Mouse (Mus musculus): Measurements from ENCODE around the gene Mpp4. TPM values are rescaled to one million over a fixed set of nuclear protein-coding genes. Genes with fewer than 3 reads are reported as not detected.

Mpp4 gene
- polyA plus RNA-seq, 1 experiment from 2014 or later = 0.61 TPM

DNA sequence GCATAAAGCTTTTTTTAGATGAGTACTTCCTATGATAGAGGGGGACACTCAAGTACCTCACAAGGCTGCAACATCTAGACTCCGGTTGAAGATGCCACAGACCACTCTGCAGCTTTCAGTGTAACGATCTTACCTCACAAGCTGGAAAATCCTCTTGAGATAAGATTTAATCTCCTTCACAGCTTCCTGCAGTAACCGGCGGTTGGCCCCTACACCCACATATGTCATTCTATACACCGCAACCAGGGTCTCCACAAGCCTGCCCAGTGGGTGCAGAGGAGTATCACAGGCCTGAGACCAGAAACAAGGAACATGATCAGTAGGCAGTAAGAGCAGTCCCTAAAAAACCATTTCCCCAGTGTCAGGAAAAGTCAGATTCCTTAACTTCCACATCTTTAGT is 9.8 kb upstream of the Mpp4 start:
- Histone ChIP-seq H3K27ac (ENCODE audit: low read depth, low read length) (no peak overlapping the region), H3K9ac (ENCODE audit: low read length) (no peak overlapping the region), H3K36me3 (ENCODE audit: control insufficient read depth, insufficient read depth, low read length) (no peaks in the 10 kb centered on the region; the same call in 1 of the 2 replicates), H3K4me1 (replicated peaks; ENCODE audit: control insufficient read depth, insufficient read depth, low read length) (no peaks in the 10 kb centered on the region), H3K9me3 (ENCODE audit: control insufficient read depth, low read length) (no peaks in the 10 kb centered on the region), H3K4me2 (ENCODE audit: low read depth, low read length, severe bottlenecking) (no peak overlapping the region), H3K4me3 (ENCODE audit: low read depth, low read length) (no peak overlapping the region), H3K27me3 (ENCODE audit: control insufficient read depth, insufficient read depth, low read length) (no peaks in the 10 kb centered on the region)
- 94% methylated on average over 5 of the region's 5 CpGs for WGBS
- ATAC-seq (replicated peaks; ENCODE audit: low FRiP score) (no peak), DNase-seq (ENCODE audit: low spot score) (no peak)

DNA sequence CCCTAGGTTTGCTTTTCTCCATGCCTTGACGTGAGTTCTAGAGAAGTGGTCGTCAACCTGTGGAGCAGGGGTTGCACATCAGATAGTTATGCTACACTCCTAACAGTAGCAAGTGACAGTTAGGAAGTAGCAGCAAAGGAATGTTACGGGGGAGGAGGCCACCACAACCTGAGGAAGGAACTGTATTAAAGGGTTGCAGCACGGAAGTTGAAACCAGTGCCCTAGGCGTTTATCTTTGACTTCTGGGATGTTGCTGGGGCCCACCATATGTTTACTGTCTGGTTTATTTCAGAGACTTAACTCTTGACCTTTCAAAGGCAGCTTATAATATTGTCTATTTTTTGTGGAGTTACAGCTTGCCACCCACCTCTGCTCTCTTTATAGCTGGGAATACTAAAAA is 8.7 kb upstream of the Mpp4 start:
- Histone ChIP-seq H3K36me3 (ENCODE audit: control insufficient read depth, insufficient read depth, low read length) (no peaks in the 10 kb centered on the region; the same call in 1 of the 2 replicates), H3K4me1 (replicated peaks; ENCODE audit: control insufficient read depth, insufficient read depth, low read length) (no peaks in the 10 kb centered on the region)
- 82% methylated on average over 5 of the region's 5 CpGs for WGBS

DNA sequence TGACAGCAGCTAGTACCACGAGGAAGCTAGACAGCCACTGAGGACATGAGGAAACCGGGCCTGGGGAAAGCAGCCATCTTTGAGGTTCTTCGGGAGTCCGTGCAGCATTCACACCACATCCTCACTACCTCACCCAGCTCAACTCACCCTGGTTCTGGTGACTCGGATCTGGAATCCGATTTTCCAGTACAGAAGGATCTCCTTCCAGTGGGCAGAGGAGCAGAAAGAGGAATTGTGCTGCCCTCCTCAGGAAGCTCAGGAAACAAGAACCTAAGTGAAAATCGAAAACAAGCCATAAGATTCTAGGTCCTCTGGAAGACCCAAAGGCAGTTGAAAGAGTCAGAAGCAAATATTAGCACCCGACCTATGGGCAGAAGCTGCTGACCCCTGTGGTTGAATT is 7.1 kb upstream of the Mpp4 start:
- DNase-seq (ENCODE audit: low spot score) = no peak
- Histone ChIP-seq H3K36me3 (ENCODE audit: control insufficient read depth, insufficient read depth, low read length) (peaks cover 2% of the 10 kb centered on the region; the same call in 1 of the 2 replicates), H3K27me3 (ENCODE audit: control insufficient read depth, insufficient read depth, low read length) (no peaks in the 10 kb centered on the region), H3K9me3 (ENCODE audit: control insufficient read depth, low read length) (no peaks in the 10 kb centered on the region), H3K9ac (ENCODE audit: low read length) (no peak overlapping the region), H3K27ac (ENCODE audit: low read depth, low read length) (no peak overlapping the region), H3K4me1 (replicated peaks; ENCODE audit: control insufficient read depth, insufficient read depth, low read length) (no peaks in the 10 kb centered on the region), H3K4me2 (ENCODE audit: low read depth, low read length, severe bottlenecking) (no peak overlapping the region), H3K4me3 (ENCODE audit: low read depth, low read length) (no peak overlapping the region)
- ATAC-seq (replicated peaks; ENCODE audit: low FRiP score) = no peak
- 74% methylated on average over 8 of the region's 8 CpGs for WGBS

More for the DNA sequence above, 8.7 kb upstream of the Mpp4 start:
- Histone ChIP-seq H3K9ac (ENCODE audit: low read length) (no peak overlapping the region), H3K4me3 (ENCODE audit: low read depth, low read length) (no peak overlapping the region), H3K4me2 (ENCODE audit: low read depth, low read length, severe bottlenecking) (no peak overlapping the region), H3K27me3 (ENCODE audit: control insufficient read depth, insufficient read depth, low read length) (no peaks in the 10 kb centered on the region), H3K27ac (ENCODE audit: low read depth, low read length) (no peak overlapping the region), H3K9me3 (ENCODE audit: control insufficient read depth, low read length) (no peaks in the 10 kb centered on the region)
- ATAC-seq (replicated peaks; ENCODE audit: low FRiP score) = no peak
- no peak for DNase-seq (ENCODE audit: low spot score)

DNA sequence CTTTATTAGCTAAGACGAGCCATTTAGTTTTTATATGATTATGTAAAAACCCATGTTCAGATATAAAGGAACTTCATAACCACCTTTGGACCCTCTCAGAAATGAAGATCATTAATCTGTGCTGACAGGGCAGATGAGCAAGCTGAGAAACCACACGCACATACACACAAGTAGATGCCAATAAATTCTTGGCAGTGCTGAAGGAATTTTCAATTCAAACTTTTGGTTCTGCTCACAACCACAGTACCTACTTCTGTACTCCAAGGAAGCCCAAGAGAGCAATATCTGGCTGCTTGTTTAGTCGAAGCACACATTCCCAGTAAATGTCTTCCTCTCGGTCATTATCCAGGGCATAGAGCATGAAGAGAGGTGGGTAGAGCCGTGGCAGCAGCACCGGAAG is 6.4 kb upstream of the Mpp4 start:
- no peak overlapping the region for H3K27ac ChIP-seq (ENCODE audit: low read depth, low read length)
- H3K9me3 ChIP-seq (ENCODE audit: control insufficient read depth, low read length) = no peaks in the 10 kb centered on the region
- no peak for DNase-seq (ENCODE audit: low spot score)
- H3K4me2 ChIP-seq (ENCODE audit: low read depth, low read length, severe bottlenecking) = no peak overlapping the region
- no peak for ATAC-seq (replicated peaks; ENCODE audit: low FRiP score)
- no peak overlapping the region for H3K4me3 ChIP-seq (ENCODE audit: low read depth, low read length)
- no peak overlapping the region for H3K9ac ChIP-seq (ENCODE audit: low read length)
- H3K27me3 ChIP-seq (ENCODE audit: control insufficient read depth, insufficient read depth, low read length) = no peaks in the 10 kb centered on the region
- H3K4me1 ChIP-seq (replicated peaks; ENCODE audit: control insufficient read depth, insufficient read depth, low read length) = no peaks in the 10 kb centered on the region
- peaks cover 2% of the 10 kb centered on the region; the same call in 1 of the 2 replicates for H3K36me3 ChIP-seq (ENCODE audit: control insufficient read depth, insufficient read depth, low read length)
- 89% methylated on average over 6 of the region's 6 CpGs for WGBS

DNA sequence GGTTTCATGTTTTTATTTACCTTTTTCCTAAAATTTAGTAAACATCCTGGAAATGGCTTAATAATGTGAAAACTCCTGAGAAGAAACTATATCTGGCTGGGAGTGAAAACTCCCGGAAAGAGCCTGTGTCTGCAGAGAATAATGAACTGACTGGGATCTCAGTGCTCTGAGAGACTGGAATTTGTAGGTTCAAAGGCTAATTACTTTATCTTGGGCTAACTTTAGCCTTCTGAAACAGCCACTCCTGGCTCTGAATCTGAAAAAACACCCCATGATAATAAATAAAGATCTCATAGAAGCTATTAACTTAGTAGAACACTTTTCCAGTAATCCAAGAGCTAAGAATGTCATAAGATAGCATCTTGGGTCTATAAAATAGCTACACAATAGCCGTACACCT is 5.4 kb upstream of the Mpp4 start:
- 83% methylated on average over 2 of the region's 2 CpGs for WGBS
- no peak overlapping the region for H3K27ac ChIP-seq (ENCODE audit: low read depth, low read length)
- no peak overlapping the region for H3K4me2 ChIP-seq (ENCODE audit: low read depth, low read length, severe bottlenecking)
- no peaks in the 10 kb centered on the region for H3K4me1 ChIP-seq (replicated peaks; ENCODE audit: control insufficient read depth, insufficient read depth, low read length)
- no peaks in the 10 kb centered on the region for H3K27me3 ChIP-seq (ENCODE audit: control insufficient read depth, insufficient read depth, low read length)
- no peak overlapping the region for H3K9ac ChIP-seq (ENCODE audit: low read length)
- ATAC-seq (replicated peaks; ENCODE audit: low FRiP score) = no peak
- no peak overlapping the region for H3K4me3 ChIP-seq (ENCODE audit: low read depth, low read length)
- peaks cover 2% of the 10 kb centered on the region; the same call in 1 of the 2 replicates for H3K36me3 ChIP-seq (ENCODE audit: control insufficient read depth, insufficient read depth, low read length)
- H3K9me3 ChIP-seq (ENCODE audit: control insufficient read depth, low read length) = no peaks in the 10 kb centered on the region
- DNase-seq (ENCODE audit: low spot score) = no peak

DNA sequence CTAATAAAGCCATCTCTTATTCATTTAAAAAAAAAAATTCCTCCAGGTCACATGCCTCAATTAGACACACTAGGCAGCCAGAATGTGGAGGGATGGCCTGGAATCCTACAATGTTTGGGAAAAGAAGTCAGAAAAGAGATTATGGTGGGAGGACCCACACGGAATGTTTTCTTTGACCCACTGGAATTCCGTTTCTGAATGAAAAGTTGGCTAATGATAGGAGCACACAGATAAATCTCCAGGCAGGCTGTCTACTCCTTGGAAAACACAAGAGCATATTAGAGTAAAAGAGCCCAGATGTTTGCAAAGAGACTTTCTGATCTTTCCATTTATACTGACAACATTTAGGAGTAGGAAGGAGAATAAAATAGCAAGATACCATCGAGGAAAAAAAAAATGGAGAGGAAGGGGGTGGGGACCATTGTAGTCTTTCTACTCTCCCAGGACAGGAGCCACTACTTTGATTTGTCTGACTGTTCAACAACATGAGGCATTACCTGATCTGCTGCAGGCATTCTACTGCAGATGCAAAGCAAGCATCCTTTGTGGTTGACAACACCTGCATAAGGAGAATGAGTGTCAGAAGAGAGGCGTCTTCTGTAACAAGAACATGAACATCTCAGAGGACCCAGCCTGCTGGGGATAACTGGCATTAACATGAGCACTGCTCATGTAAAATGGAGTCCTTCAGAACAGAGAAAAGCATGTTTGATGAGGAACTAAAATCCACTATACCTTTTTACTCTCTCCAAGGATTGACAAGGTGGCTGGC is 4.7 kb upstream of the Mpp4 start:
- no peak for ATAC-seq (replicated peaks; ENCODE audit: low FRiP score)
- WGBS = 88% methylated on average over 4 of the region's 4 CpGs

DNA sequence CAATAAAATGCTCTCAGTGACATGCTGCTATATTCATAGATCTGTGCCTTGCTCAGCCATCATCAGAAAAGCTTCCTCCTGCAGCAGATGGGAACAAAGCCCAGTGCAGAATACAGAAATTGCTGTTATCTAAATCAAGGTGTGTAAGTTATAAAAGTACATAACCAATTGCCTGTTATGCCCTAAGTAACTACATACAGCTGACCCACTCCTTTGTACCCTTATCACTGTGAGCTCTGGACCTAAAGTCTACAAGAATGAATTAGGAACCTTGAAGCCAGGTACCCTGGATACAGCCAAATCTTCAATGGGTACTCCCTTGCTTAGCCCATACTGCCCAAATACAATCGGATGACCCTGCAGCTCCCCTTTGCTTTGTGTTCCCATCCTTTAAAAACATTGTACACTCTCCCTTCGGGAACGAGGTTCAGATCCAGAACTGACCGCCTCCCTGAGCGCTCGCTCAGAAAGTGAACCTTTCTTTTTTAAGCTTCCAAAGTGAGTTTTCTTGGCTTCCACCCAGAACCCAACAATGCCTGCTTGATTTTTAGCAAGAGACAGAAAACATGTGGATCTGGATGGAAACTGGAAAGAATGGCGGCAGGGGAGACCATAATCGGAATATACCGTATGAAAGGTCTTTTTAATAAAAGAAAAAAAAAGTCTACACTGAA is 3.2 kb upstream of the Mpp4 start:
- H3K36me3 ChIP-seq (ENCODE audit: control insufficient read depth, insufficient read depth, low read length) = peaks cover 2% of the 10 kb centered on the region; the same call in 1 of the 2 replicates
- ATAC-seq (replicated peaks; ENCODE audit: low FRiP score) (no peak), DNase-seq (ENCODE audit: low spot score) (no peak)
- no peaks in the 10 kb centered on the region; the same call in 1 of the 2 replicates for H3K27me3 ChIP-seq (ENCODE audit: control insufficient read depth, insufficient read depth, low read length)
- no peak overlapping the region for H3K4me3 ChIP-seq (ENCODE audit: low read depth, low read length)
- no peak overlapping the region for H3K4me2 ChIP-seq (ENCODE audit: low read depth, low read length, severe bottlenecking)
- 94% methylated on average over 9 of the region's 9 CpGs for WGBS
- no peaks in the 10 kb centered on the region for H3K9me3 ChIP-seq (ENCODE audit: control insufficient read depth, low read length)
- no peak overlapping the region for H3K27ac ChIP-seq (ENCODE audit: low read depth, low read length)
- H3K4me1 ChIP-seq (replicated peaks; ENCODE audit: control insufficient read depth, insufficient read depth, low read length) = no peaks in the 10 kb centered on the region
- H3K9ac ChIP-seq (ENCODE audit: low read length) = no peak overlapping the region

More for the DNA sequence above, 4.7 kb upstream of the Mpp4 start:
- H3K4me1 ChIP-seq (replicated peaks; ENCODE audit: control insufficient read depth, insufficient read depth, low read length) = no peaks in the 10 kb centered on the region
- H3K9ac ChIP-seq (ENCODE audit: low read length) = no peak overlapping the region
- no peak overlapping the region for H3K4me2 ChIP-seq (ENCODE audit: low read depth, low read length, severe bottlenecking)
- DNase-seq (ENCODE audit: low spot score) = no peak
- H3K27me3 ChIP-seq (ENCODE audit: control insufficient read depth, insufficient read depth, low read length) = no peaks in the 10 kb centered on the region; the same call in 1 of the 2 replicates
- no peaks in the 10 kb centered on the region for H3K9me3 ChIP-seq (ENCODE audit: control insufficient read depth, low read length)
- H3K4me3 ChIP-seq (ENCODE audit: low read depth, low read length) = no peak overlapping the region
- peaks cover 2% of the 10 kb centered on the region; the same call in 1 of the 2 replicates for H3K36me3 ChIP-seq (ENCODE audit: control insufficient read depth, insufficient read depth, low read length)
- no peak overlapping the region for H3K27ac ChIP-seq (ENCODE audit: low read depth, low read length)

DNA sequence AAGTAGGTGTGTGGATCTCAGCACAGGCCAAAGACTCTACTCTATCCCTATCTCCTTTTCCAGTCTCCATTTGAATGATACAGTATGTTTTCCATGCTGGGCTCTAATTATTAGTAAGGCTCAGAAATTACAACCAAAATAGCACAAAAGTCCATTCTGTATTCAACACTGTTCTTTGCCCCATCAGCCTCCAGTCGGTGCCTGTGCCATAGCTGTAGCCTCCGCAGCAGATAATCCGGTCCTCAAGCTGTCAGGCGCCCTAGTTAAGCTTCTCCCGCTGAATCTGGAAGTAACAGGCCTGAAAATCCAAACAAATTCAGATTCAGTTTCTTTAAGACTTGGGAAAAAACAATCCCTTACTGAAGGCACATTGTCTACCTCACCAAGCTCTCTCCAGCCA is 729 bp upstream of the Mpp4 start:
- H3K9ac ChIP-seq (ENCODE audit: low read length) = no peak overlapping the region
- H3K9me3 ChIP-seq (ENCODE audit: control insufficient read depth, low read length) = no peaks in the 10 kb centered on the region
- ATAC-seq (replicated peaks; ENCODE audit: low FRiP score) (no peak), DNase-seq (ENCODE audit: low spot score) (no peak)
- WGBS = 27% methylated on average over 5 of the region's 5 CpGs
- no peak overlapping the region for H3K27ac ChIP-seq (ENCODE audit: low read depth, low read length)
- H3K4me3 ChIP-seq (ENCODE audit: low read depth, low read length) = no peak overlapping the region
- H3K4me2 ChIP-seq (ENCODE audit: low read depth, low read length, severe bottlenecking) = no peak overlapping the region
- peaks cover 2% of the 10 kb centered on the region; the same call in 1 of the 2 replicates for H3K36me3 ChIP-seq (ENCODE audit: control insufficient read depth, insufficient read depth, low read length)
- H3K27me3 ChIP-seq (ENCODE audit: control insufficient read depth, insufficient read depth, low read length) = no peaks in the 10 kb centered on the region; the same call in 1 of the 2 replicates
- H3K4me1 ChIP-seq (replicated peaks; ENCODE audit: control insufficient read depth, insufficient read depth, low read length) = no peaks in the 10 kb centered on the region
